Mouse (Mus musculus): ENCODE results near the gene Naa11.

Gene Naa11

DNA sequence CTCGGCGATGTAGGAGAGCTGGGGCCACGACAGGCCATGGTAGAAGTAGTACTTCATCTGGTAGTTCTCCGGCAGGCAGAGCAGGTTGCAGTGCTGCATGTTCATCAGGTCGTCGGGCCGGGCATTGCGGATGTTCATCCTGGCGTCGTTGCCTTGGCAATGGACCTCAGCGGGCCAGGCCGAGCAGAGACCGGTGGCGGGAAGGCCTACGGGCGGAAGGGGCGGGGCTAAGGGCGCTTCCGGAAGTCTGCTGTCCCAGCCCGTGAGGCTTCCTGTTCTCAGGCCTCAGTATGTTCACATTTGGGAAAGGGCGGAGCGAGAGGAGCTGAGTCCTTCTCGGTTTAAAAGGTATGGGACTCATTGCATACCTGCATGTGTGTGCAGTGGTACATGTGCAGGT is at the start of gene Naa11:
Naa11 (minus strand) TSS at position 220 of the 400 bp plus-strand sequence.
- DNase-seq, result peak; percentile 6

DNA sequence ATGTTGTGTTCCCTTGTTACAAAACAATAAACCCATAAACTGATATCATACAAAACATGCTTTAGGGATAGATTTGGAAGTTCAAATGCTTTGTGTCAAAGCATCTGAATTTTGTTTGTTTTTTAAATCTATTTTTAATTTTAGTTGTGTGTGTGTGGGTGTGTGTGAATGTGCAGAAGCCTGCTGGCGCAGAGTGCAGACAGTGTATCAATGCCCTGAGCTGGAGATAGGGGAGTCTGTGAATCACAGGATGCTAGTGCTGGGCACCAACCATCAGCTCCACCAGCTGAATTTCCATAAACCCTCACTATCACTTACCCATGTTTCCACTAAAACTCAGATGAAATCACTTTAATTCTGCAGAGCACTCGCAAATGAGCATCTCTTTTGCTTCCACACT is 40.3 kb upstream of the Naa11 start:
- no peak for DNase-seq

DNA sequence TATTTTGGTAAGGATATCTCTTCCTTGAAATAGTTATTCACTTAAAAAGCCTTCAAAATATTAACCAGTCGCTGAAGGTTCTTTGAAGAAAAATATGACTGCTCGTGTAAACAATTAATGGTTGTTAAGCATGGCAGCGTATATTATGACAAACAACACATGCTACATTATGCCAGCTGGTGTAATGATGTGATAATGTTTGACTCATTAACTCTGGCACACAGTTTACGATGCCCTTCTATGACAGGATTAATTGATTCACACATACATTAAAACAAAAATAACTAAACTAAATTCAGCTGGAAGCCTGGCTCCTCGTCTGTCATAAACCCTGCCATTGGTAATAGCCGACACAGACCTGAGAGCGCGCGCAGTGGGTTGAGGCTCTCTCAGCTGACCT is 37.8 kb upstream of the Naa11 start:
- DNase-seq, result no peak

DNA sequence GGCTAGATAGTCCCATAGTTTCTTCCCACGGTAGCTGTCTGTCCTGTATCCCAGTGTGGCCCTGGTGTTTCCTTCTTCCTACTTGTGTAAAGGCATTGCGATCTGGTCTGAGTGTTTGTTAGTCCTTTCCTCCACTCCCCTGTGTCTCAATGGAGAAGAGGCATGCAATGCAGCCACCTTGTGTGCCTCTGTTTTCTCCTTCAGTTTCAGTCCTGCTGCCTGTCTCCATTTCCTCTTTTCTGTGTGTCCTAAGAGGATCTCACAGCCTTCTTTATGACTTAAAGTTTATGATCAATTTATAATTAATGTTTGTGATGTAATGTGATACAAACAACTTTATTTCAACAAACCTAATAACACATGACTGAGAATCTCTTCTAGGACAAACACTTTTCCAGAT is 29.5 kb upstream of the Naa11 start:
- no peak for DNase-seq

DNA sequence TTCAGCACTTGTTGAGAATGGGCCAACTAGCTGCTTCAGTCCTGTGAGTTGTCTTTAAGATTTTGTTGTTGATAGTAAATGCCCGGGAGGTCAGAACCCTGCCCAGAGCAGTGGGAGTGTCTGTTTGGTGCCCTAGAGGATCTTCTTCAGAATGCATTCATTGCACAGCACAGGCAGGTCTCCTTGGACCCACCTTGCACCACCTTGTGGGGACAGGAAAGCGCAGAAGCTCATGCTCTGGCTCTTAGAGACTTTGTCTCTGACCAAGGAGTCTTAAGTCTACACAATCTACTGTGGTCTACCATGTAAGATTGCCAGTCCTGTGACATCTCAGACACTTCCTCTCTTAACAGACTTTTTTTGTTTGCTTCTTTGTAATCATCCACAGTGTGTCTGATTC is 25.0 kb upstream of the Naa11 start:
- DNase-seq, result no peak

DNA sequence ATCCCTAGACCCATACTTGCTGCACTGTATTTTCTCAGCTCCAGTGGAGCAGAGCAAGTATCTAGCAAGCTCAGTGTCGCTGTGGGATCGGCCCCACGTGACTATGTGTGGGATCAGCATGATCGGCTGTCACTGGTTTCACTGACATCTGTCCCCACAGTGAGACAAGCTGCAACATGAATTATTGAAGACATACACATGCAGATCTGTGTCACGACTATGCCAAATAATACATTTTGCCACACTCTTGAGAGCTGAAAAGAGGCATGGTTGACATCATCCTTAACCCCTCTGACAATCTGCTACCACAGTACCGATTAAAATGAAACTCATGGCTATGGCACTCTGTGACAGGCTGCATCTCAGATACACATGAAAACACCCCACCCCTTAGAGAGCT is 23.7 kb upstream of the Naa11 start:
- no peak for DNase-seq

DNA sequence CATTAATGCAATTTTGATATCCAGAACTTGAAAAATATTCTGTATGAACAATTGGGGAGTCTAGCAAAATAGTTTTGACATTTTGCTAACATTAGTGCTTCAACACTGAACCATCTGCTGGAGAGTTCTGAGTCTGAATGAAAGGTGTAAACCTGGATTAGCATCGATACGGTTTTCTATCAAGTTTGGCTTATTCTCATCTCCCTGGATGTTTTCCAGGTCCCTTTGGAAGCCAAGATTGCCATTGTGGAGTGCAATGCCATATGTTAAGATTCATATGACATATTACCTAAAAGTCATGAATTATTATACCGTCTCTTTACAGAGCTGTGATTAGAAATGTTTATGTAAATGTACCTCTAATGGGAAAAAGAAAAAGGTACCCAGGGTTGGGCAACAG is 21.5 kb upstream of the Naa11 start:
- no peak for DNase-seq

DNA sequence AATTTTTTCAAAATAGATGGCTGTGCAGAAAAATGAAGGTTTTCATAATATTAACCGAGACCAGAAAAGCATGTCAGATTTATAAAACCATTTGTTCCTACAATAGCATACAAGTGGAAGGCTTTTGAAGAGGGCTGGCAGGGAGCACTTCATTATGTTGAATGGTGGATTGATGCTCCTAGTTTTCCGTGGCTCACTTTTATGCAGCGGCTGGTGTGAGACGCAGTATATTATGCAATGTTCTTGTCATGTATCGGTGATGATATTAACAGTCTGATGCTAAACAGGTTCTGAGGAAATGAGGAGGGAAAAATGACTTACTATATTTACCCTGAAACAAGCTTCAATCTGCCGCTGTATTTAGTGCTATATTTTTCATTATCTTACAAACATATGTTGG is 18.0 kb upstream of the Naa11 start:
- no peak for DNase-seq

DNA sequence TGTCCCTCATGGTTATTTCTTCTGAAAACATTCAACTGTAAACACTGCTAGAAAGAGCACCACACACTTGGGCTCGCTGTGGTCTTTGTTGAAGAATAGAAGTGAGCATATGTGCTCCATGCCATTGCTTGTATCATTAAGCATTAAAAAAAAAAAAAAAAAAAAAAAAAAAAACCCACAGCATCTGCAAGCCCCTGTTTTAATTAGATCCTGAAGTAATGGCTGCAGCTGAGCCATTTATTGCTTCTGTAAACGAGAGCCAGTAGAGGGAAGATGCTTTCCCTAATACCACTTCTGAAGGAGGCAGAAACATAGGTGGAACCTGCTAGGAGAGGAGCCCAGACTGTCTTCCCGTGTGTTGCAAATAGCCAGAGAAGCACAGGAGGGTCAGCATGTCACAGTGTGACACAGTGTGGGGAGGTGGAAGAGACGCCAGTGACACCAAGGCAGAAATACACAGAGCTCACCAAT is 17.1 kb upstream of the Naa11 start:
- no peak for DNase-seq

DNA sequence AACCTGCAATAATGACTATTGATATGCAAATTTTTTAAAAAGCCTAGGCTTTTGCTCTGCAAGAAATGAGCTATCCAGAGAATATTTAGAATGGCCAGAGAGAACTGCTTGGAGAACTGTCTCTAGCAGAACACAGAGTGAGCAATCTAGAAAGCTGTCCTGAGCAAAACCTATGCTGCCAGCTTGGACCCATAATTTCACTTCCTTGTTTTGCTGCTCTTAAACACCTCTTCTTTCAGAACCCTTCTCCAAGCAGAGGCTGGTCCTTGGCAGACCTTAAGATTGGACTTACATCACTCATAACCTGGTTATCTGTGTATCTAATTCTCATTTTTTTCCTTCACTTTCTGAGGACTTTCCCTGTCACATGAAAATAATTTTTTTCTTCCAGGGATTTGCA is 8.9 kb upstream of the Naa11 start:
- no peak for DNase-seq

DNA sequence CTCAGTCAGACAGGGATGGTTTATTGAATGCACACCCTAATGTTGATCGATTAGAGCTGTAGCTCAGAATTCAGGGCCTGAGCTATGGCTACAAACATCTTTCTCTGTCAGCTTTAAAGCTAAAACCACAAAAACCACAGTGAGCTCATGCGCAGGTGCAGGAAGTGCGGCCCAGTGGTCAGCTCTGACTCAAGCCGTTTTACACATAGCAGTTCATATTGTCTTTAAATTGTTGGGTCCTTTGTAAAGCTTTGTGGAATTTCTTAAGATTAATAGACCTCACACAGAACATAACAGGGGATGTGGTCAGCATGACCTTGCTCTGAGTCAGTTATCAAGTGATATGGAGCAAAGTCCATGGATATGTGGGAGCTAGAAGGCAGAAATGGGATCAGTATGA is 5.4 kb upstream of the Naa11 start:
- no peak for DNase-seq

DNA sequence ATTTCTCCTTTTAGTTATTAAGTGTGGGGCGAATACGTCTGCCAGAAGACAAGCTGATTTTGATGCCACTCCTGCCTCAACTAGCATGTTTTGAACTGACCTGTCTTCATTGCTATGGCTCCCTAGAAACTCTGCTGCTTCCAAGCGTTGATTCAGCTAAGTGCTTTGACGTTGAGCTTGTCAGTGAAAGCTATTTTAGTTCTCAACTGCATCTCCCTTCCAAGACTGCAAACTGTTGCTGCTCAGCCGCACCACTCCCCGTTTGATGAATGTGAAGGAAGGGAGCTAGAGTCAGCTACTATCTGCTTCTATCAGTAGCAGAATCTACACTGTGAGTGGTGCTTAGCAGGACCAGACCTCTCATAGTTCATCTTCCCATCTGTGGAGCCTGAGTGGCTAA is 4.6 kb downstream of the Naa11 start:
- DNase-seq, result no peak

DNA sequence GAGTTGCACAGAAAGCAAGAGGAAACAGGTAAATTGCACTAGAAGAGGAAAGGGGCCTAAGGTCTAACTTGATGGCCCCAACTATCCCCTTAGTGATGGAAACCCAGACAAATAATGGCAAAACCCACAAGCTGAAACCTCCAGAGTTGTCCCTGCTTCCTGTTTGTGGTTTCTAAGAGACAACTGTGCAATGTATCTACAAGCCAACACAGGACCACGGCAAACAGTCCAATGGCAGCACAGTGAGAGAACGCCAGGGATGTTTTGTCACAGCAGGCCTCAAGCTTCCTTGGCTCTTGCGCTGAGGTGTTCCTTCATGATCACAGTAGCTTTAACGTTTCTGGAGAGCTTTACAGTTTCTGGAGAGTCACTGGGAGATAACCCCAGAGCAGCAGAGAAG is 7.8 kb downstream of the Naa11 start:
- no peak for DNase-seq

DNA sequence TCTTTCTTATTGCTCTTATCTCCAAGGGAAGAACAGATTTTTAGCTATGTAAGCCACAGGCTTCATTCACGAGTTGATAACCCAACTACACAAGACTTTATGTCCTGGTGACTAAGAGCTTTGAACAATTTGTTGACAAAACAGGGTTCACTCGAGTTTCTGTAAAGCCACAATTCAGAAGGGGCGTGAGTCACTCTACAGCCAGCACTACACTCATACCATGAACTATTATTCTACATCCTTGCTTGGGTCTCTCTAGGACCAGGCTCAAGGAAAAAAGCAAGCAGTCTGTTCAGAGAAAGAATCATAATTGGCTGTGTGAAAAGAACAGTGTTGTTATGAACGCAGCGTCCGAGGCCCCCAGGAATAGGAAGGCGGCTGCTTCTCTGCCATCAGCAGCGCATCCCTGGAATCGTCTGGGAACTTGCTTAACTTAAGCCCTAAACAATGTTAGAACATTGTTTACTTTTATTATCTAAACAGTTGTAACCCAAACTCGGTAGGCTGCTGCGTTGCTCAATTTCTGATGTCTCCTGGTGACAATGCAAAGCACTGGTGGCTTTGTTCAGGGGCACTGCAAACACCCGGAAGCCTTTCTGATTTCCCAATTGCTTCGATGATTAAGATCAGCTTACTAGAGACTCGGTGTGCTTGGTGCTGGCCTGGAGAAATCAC is 9.5 kb downstream of the Naa11 start:
- no peak for DNase-seq

DNA sequence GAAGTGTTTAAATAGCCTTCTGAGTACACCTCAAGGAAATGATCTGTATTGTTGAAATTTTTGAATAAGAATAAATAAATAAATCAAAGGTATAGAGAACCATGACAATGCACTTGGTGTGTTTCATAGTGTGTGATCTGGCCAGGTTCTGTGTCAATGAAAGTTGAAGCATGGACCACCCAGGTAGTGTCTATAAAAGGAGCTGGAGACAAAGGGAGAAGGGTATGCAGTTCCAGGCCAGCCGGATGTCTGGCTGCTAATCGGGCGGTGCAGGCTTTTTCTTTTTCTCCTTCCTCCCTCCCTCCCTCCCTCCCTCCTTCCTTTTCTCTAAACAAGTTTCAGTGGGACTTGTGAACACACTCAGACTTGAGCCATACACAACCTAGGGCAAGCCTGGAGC is 12.2 kb downstream of the Naa11 start:
- DNase-seq, result no peak

DNA sequence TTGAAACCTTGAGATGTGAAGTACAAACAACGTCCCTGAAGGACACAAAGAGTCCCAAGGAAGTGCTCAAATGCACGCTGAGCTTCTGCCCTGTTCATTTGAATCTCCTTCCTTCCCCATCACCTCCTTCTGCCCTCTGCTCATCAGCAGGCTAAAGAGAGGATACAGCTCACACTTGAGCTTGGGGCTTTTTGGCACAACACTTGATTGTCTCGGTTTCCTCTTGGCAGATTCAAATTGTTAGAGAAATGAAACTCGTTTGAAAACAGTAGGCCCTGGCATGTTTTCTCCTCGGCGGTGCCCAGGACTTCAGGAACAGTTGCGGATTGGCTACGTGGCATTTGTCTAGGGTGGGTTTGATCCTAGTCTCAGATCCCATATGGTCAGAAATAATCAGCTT is 27.4 kb downstream of the Naa11 start:
- no peak for DNase-seq

DNA sequence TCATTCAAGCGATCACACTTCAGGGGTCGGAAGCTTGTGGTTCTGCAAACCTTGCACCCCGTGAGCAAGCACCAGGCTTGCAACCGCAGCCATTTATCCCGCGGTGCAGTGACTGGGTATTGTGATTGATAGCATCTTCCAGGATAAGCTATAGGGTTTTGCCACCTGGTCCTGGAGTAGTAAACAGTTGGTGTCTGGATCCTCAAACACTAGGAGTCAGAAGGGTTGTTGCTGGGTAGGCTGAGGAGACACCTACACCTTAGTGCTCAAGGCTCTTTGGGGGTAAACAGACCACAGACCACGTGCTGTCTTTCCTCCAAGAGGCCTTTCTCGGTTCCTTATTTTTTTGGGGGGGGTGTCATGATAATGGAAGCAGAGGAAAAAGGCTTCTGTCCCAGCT is 27.9 kb downstream of the Naa11 start:
- DNase-seq, result no peak

DNA sequence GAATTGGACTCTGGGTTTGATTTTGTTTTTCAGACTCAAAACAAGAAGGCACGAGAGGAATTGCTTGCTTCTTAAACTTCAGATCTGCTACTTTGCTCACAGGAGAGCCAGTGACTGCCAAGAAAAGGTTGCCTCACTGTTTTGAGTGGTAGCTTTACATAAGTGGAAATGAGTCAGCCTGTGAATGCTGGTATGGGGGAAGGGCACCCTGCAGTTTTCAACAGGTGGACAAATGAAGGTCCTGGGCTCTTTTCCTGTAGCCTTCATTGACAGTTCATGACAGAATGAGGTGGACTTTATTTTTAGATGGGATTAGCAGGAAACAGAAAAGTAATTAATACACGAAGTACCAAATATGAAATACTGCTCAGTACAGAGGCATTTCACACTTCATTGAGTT is 29.6 kb downstream of the Naa11 start:
- no peak for DNase-seq

DNA sequence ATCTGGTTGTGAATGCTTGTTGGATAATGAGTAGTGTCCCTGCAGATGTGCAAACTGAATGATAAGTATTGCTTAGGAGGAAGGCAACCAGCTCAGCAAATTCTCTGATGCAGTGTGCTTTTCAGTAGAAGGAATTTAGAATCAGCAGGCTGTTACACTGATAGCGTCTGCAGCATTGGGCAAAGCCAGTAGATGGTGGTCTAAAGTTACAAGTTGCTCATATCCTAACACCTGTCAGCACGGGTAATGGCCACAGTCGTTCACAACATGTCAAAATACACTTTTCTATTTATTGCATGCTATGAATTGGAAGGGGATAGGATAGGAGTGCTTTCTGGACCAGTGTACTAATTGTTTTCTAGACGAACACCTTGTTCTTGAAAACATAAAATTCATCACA is 33.1 kb downstream of the Naa11 start:
- DNase-seq, result no peak

DNA sequence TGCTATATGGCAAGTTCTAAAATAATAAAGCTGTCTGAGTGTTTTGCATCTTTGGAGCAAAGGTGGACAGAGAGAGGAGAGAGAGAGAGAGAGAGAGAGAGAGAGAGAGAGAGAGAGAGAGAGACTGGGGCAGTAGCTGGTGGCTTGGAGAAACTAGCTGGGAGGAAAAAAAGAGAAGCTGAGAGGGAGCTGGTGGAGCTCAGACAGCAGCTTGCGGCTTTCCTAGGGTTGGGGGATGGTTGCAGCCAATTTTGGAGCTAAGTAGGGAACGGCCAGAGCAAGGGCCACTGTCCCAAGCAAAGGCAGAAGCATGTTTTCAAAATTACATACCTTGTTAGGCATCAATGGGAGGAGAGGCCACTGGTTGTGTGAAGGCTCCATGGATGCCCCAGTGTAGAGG is 36.0 kb downstream of the Naa11 start:
- DNase-seq, result no peak

DNA sequence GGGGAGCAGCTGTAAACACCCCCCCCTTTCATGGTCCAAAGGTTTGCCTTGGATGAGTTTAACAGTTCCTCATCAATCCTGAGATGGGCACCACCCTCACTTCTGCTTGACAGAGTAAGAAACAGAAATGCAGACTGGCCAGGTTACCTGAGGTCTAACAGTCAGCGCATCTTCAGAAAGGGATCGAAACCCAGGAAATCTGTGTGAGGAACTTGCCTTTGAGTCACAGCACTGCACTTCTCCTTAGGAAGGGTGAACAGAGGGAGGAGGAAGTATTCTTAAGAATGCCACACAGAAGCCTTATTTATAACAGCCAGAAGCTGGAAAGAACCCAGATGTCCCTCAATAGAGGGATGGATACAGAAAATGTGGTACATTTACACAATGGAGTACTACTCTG is 37.0 kb downstream of the Naa11 start:
- DNase-seq, result no peak

DNA sequence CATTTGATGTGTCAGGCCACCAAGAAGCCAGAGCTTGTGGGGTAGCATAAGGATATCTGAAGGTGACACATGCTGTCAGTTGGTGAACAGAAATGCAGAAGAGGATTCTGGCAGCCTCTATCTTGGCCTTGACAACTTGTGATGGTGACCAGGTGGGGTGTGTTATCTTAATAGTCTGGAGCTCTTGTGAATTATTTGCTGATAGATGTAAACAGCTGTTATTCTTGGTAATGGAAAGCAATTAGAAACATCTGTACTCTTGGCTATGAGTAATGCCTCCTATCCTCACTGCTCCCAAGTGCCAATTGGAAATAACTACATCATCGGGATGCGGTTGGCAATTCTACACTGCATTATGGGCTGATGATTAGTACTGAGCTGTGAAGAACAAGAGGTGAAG is 43.4 kb downstream of the Naa11 start:
- no peak for DNase-seq

DNA sequence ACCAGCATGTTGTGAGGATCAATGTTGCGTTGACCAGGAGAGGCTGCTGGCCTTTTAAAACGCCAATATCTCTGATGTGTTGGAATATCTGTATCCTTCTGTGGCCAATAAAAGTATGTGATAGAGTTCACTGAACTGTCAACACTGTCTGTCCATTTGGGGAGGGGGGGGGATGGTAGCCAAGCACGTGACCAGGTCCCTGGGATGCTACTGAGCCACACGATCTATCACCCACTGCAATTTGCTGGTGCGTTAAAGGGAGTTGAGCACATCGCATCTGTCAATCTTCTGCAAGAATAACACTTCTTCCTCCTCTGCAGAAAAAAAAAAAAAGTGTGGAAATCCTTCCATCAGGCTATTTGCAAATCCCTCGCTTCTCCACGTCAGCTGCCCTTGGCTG is 43.9 kb downstream of the Naa11 start:
- no peak for DNase-seq

DNA sequence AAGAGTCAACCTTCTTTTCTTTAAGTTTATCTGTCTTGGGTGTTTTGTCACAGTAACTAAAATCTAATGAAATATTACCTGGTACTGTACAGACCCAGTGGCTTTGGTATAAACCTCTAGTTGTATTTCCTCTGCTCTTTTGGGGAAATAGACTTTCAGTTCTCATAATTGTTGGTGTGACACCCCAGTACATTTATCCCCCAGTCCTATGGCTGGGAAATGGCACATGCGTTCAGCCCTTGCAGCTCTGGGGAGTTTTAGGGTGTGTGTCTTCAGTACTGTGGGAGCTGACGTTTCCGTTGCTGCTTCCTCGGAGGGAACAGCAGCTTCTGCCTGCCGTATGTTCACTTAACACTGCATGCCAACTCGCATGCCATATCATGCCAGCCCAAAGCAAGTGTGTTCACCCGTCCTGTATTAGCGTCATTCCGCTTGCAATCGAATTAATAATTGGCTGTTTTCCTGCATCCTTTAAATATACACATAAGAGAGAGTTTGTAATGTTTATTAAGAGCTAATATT is 46.4 kb downstream of the Naa11 start:
- DNase-seq, result no peak

DNA sequence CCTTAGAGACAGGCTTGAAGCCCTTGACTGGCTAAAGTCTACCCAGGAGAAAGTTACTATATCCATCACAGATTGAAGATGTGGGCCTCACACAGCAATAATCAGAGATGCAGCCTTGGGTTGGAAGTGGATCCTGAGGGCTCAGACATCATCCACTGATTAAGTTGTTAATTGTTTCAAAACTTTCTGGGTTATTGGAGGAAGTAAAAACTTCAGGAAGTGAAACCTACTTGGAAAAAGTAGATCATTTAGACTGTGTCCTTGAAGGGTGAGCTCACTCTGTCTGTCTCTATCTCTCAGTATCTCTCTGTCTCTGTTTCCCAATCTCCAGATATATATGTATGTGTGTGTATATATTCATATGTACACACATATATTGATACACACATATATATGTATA is 47.0 kb downstream of the Naa11 start:
- no peak for DNase-seq

Measured in liver (tissue).